Mouse (Mus musculus) layer of hippocampus, adult 2 months (tissue): ENCODE measurements around the gene Chn2. TPM values are rescaled to one million over a fixed set of nuclear protein-coding genes. Genes with fewer than 3 reads are reported as not detected.

Experiments used
- DNase-seq, 2 experiments: peaks; one replicate each; pipeline ENCODE4 v3.0.0; 2022; ENCODE audit warnings: low spot score in 2 of 2
- H3K27ac ChIP-seq: fragments of 200-600 bp; 2 replicates; pipeline ENCODE4 v1.8.1; 2022
- H3K4me3 ChIP-seq: fragments of 200-600 bp; 2 replicates; pipeline ENCODE4 v1.8.1; 2022; ENCODE audit warnings: mild to moderate bottlenecking
- CTCF ChIP-seq: fragments of 200-600 bp; conservative IDR thresholded peaks from 2 replicates; pipeline ENCODE4 v1.8.1; 2022; ENCODE audit warnings: antibody characterized with exemption, mild to moderate bottlenecking, moderate library complexity
- total RNA-seq, 2 experiments: library from RNA; stranded (reverse); gene quantifications; 2 replicates each; pipeline ENCODE4 v1.2.3; 2021

The Chn2 gene
- total RNA-seq, 2 experiments from 2014 or later: 16.0 to 19.7 TPM

DNA sequence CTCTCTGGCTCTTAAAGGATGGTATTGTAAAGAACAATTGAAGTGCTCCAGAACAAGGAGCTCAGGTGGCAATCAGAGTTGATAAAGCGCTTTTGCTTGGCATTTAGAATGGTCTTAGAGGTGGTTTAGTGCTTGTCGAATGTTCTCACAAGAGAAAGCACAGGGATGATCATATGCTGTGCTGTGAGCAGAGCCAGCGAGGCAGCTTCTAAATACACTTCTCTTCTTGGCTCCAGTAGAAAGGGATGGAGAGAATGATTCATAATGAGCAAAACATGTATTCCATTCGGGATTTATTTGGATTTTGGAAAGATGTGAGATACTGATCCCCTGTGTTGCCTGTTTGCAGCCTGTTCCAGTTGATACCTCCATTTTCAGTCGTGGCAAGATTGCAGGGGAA is 28.0 kb downstream of the Chn2 start:
- DNase-seq: no peak
- Histone ChIP-seq H3K4me3 (no peak overlapping the region), H3K27ac (no peak overlapping the region)
- TF ChIP-seq CTCF: no peak

DNA sequence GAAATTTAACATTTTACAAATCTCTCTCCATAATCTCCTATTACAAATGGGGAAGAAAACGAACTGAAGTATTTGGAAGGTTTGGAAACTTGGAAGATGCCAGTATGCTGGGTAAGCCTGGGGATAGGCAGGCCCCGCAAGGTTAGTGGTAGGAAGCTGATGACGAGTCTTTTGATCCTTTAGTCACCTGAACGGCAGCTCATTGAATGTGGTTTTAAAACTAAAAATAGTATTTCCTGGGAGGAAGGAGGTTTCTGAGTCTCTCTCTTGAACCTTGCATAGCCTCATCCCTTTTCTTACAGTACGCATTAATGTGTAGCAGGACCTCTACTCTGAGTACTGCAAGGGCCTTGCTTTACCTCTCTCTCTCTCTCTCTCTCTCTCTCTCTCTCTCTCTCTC is 29.5 kb downstream of the Chn2 start:
- Histone ChIP-seq H3K27ac (no peak overlapping the region), H3K4me3 (no peak overlapping the region)
- DNase-seq: no peak
- TF ChIP-seq CTCF: no peak

DNA sequence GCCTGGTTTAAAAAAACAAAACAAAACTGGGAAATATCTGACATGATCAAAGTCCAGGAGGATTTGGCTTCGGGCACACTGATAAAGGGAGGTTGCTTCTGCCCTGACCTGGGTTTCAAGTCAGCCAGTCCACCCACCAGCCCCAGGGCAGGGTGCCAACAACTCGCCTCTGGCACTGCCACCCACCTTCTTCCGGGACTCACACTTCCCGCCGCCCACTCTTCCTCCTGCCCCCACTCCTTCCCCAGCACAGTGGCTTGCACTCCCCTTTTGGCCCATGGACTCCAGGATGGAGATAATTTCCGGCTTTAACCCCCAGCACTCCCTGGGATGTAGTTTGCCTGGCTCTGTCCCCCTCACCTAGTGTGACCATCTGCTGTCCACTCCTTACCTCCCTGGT is 31.4 kb downstream of the Chn2 start:
- Histone ChIP-seq H3K27ac (no peak overlapping the region), H3K4me3 (no peak overlapping the region)
- DNase-seq: peak in 1 of 2 experiments; percentile 27
- no peak for TF ChIP-seq CTCF

DNA sequence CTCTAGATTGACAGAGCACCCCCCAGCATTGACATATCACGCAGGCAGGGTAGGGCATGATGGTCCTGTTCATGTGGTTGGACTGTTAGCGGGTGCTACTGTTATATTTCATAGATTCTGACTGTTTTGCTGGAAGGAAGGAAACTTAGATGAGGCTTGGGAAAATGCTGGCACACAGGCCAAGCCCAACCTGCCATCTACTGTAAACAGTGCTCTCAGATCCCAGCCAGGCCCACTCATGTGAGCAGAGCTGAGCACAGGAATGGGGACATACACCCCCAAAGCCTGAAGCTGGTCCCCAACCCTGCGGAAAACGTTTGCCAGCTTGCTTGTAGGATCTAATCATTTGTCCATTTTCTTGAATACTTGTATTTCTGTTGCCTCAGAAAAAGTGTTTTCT is 32.1 kb downstream of the Chn2 start:
- TF ChIP-seq CTCF: no peak
- H3K4me3 ChIP-seq: no peak overlapping the region
- no peak overlapping the region for H3K27ac ChIP-seq
- no peak for DNase-seq

DNA sequence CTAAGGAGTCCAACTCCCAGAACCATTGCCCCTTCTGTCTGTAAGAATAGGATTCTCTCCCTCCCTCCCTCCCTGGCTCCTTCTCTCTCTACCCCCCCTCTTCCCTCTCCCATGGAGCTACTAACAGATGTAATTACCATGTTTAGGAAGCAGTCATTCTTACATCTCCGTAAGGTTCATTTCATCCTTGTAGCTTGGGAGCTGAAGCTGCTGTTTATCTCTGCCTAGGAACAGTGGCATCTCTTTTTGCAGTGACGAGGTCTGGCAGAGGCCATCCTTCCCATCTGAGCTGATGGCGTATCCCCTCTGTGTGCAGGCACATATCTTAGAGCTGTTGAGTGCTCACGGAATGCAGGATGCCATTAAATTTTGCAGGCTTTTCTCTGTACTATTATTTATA is 35.1 kb downstream of the Chn2 start:
- no peak for DNase-seq
- Histone ChIP-seq H3K27ac (no peak overlapping the region), H3K4me3 (no peak overlapping the region)
- no peak for TF ChIP-seq CTCF

DNA sequence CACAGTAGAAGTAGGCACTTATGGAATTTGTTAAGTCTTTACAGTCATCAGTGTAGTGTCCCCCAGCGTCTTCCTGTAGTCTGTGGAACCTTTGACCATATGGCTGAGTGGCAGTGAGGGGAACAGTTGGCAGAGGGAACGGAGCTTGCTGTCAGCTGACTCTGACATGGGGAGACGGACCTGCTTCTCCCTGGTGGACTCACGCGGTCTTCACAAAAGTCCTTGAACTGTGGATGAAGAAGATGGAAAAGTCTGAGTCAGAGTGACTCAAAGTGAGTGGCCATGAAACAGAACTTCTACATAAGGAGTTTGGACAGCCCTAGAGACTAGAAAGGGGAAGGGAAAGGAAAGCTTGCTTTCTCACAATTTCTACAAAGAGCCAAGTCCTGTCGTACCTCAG is 36.1 kb downstream of the Chn2 start:
- DNase-seq: no peak
- no peak for TF ChIP-seq CTCF
- no peak overlapping the region for H3K4me3 ChIP-seq
- no peak overlapping the region for H3K27ac ChIP-seq

DNA sequence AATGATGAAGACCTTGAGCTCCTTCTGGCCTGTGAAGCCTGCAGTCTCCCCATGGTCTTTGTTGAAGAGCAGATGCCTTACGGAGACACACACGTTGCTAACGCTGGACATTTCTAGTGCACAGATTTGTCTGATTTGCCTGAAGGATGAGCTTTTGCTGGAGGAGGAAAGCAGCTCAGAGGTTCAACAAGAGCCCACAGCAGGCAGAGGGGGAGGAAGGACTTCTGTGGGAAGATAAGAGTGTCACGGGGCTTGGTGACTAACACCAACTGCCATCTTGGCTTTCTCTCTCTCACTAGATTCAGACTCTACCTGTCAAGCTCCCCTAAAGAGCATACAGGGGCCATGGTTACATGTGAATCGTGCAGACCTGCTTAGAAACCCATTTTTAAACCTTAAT is 37.3 kb downstream of the Chn2 start:
- no peak overlapping the region for H3K27ac ChIP-seq
- no peak for TF ChIP-seq CTCF
- no peak overlapping the region for H3K4me3 ChIP-seq
- no peak for DNase-seq

DNA sequence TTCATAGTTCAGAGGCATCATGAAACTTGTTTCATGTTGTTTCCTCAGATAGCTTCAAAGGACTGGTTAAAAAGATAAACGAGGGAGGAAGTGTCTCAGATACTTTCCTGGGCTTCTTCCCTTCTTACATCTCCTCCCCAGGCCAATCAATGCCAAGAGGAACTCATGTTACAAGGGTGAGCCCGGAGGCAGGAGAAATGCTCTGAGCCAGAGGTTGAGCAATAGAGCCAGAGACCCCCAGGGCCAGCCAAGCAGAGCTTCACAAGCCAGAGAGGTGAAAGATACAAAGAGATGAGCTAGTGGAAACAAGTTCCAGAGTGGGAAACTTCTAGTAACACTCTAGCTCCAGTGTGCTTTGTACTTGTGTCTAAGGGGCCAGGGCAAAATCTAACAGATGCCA is 38.9 kb downstream of the Chn2 start:
- no peak for DNase-seq

DNA sequence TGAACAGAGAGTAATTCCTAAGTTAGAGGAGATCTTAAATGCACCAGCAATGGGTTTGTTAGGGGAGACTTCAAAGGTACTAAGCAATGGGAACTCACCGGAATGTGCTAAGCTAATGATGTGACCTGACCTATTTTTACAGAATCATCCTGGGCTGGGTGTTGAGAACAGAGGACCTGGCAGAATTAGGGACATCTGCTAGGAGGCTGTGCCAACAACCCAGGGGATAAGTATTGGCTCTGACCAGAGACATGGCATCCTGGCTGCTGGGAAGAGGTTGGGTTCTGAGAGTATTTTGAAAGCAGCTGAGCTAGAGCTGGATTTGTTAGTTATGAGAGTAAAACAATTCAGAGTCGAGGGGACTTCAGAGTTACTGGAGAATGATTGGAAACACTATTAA is 40.5 kb downstream of the Chn2 start:
- Histone ChIP-seq H3K4me3 (no peak overlapping the region), H3K27ac (no peak overlapping the region)
- DNase-seq: no peak
- no peak for TF ChIP-seq CTCF

More for the DNA sequence above, 38.9 kb downstream of the Chn2 start:
- no peak for TF ChIP-seq CTCF
- H3K4me3 ChIP-seq: no peak overlapping the region
- H3K27ac ChIP-seq: peak overlapping the region; percentile 18; the same call in 1 of the 2 replicates

DNA sequence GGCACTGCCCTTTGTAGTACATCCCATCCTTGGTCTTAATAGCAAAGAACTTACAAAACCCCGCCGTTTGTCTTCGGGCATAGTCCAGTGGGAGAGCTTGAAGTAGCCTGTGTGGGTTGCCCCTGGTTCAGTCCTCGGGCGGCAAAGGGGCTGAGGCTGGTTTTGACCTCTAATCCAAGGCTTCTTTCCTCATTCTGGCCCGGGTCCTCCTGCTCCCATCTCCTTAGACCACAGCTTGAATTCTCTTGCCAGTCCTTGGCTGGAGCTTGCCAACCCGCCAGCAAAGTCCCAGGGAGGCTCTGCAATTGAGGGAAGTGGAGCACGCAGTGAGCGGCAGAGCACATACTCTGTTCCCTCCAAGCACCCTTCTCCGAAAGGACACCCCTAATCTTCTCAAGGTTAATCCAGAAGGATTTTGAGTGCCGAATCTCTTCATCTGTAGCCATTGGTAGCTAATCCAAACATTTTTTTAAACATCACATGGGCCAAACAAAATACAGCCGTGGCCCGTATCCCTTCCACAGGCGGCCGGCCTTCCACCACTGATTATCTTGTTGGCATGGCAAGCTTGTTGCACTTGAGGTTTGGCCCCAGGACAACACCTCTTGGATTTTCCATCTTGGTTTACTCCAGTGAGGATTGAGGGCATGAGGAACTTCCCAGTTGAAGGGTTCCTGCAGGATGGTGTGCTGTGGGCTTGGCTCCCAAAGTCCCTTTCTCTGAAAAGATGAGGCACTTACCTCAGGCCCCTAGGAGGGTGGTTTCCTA is 41.3 kb downstream of the Chn2 start:
- DNase-seq: no peak
- H3K4me3 ChIP-seq: no peak overlapping the region
- H3K27ac ChIP-seq: no peak overlapping the region
- TF ChIP-seq CTCF: no peak

DNA sequence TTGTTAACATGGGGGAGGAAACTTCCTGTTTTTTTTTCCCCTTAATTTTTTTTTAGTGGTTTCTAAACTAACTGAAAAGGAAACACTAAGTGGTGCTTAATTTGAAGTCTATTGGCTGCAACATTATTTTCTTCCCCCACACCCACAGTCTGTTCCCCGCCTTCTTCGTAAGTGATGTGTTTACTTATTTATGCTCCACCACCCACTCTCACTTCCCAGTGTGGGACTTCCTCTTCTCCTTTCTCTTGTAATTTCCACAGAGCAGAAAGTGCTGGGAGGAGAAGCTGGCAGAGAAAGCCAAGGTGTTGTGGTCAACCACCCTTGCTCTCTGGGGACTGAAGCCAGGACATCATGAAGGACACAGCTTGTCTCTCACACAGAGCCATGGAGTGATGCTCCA is 43.2 kb downstream of the Chn2 start:
- Histone ChIP-seq H3K27ac (peak overlapping the region; percentile 68; the same call in 1 of the 2 replicates), H3K4me3 (no peak overlapping the region)
- TF ChIP-seq CTCF: no peak
- DNase-seq: peak in 1 of 2 experiments; percentile 26

DNA sequence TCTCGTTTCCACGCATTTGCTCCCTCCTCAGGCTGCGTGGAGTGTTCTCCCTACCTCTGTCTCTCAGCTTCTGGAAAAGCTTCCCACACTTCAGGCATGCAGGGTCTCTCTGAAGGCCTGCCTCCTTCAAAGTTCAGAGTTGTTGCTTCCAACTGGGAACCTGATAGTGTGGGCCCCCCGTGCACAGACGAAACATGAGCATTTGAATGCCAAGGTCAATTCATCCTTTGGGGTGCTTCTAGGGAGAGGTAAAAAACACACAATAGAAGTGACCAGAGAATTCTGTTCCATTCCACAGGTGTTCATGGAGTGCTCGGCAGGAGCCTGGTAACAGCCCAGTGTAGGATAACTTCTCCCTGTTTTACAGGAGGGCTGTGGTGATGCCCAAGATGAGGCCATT is 44.7 kb downstream of the Chn2 start:
- Histone ChIP-seq H3K27ac (no peak overlapping the region), H3K4me3 (no peak overlapping the region)
- no peak for DNase-seq
- no peak for TF ChIP-seq CTCF

DNA sequence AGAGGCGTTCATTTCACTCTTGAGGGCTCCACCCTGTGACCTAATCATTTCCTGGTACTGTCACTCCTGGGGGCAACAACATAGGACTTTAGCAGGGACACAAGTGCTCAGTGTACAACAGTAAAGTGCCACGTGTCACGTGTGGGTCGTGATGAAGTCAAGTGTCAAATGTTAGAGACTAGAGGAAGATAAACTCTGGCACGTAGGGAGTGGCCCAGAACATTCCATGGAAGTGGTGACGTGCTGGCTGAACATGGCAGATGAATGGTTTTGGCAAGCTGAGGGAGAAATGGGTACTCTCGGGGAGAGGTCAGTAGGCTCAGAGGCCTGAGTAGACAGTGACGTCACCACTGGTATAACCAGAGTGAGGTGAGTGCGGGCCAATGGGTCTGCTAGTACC is 45.7 kb downstream of the Chn2 start:
- Histone ChIP-seq H3K27ac (no peak overlapping the region), H3K4me3 (no peak overlapping the region)
- no peak for TF ChIP-seq CTCF
- no peak for DNase-seq

DNA sequence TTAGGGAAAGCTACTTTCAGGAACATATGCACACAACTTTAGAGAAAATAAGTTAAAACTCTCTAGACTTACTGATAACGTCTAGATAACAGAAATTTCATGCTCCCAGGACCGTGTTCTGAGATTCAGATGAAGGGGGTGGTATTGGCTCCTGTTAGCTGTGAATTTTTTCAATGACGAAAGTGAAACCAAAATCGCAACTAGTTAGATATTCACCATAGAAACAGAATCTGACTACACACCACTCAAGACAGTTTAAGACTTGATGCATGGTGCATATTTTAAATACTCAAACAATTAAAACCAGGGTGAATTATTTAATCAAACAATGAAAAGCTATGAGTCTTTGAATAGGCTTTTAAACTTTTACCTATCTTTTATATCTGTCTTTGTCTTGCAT is 48.8 kb downstream of the Chn2 start:
- H3K27ac ChIP-seq: no peak overlapping the region
- no peak for TF ChIP-seq CTCF
- DNase-seq: no peak
- no peak overlapping the region for H3K4me3 ChIP-seq
